In the genomic region with DNA sequence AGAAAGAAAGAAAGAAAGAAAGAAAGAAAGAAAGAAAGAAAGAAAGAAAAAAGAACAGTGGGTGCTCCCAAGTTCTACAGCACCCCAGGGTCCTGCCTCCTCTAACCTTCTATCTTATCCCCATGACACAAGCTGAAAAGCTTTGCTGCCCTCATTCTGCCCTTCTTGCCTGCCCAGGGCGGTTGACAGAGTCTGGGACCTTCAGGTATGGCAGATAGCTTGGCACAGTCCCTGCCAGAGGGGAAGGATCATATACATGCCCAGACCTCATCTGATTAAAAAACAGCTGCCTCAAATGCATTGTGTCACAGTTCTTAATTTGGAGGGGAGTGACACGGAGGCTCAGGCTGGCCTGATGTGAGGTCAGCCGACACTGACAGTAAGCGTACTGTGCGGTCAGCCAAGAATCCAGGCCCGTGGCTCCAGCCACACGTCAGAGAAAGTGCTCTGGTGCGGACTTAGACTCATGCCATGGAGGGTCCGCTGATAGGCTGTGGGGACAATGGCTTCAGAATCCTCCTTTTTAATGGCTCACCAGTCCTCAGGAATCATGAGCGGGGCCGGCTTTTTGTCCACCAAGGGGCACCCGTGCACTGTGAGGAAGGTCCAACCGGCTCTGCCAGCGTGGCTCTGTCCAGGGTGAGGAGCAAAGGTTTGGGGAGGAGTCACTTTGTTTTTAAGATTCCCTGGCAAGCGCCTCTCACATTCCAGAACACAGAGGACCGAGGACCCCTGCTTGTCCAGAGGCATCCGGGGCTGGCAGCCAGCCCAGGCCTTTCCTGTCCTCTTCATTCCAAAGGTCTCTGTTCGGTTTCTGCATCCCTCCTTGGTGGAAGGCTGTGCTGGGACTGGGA, we compare ENCODE assay signal across 9 mouse cellular contexts. TPM values are rescaled to one million over a fixed set of nuclear protein-coding genes. Genes with fewer than 3 reads are reported as not detected.
A peak's percentile ranks its signal among the peaks of the same experiment; 100 is the strongest.
DNase-seq lines count a peak whose midpoint lies in the region; ATAC-seq and TF ChIP-seq lines count a peak whose summit lies in the region.
"Had no signal": no experiment of that assay in that cellular context is flagged by ENCODE, and none has a peak within 500 bp of the region (broad histone marks: within the 10 kb centered on the region; RNA-seq: fewer than 3 reads in every experiment).

No protein-coding gene starts in this region.

- no peaks in the 10 kb centered on the region for H3K27me3 ChIP-seq in embryonic facial prominence, embryonic 11.5 days (ENCODE audit: control insufficient read depth, insufficient read depth, low read length)
- H3K27me3 ChIP-seq in heart, embryonic 10.5 days (ENCODE audit: insufficient read depth, poor library complexity, severe bottlenecking) = peaks cover 3% of the 10 kb centered on the region; the same call in 1 of the 2 replicates
- H3K27me3 ChIP-seq in liver, embryonic 14.5 days (ENCODE audit: control insufficient read depth, insufficient read depth, low read length) = no peaks in the 10 kb centered on the region
- 0 out of 2 replicates have a peak, but pooled peaks cover 4% of the 10 kb centered on the region for H3K27me3 ChIP-seq in neural tube, embryonic 12.5 days (replicated peaks)

- H3K4me2 ChIP-seq in embryonic facial prominence, embryonic 11.5 days (ENCODE audit: low read depth, low read length) = no peak overlapping the region
- H3K4me2 ChIP-seq in liver, embryonic 14.5 days (ENCODE audit: low read depth) = no peak overlapping the region
- H3K4me2 ChIP-seq in neural tube, embryonic 12.5 days (replicated peaks) = peak overlapping the region; percentile 39

- peak; percentile 64 for TF ChIP-seq CTCF in liver, embryonic 14.5 days (IDR thresholded peaks at IDR 0.05; ENCODE audit: low read depth)

- no peaks in the 10 kb centered on the region for H3K9me3 ChIP-seq in embryonic facial prominence, embryonic 11.5 days (replicated peaks; ENCODE audit: control insufficient read depth, low read length)
- no peaks in the 10 kb centered on the region for H3K9me3 ChIP-seq in heart, embryonic 10.5 days
- no peaks in the 10 kb centered on the region for H3K9me3 ChIP-seq in liver, embryonic 14.5 days (ENCODE audit: control insufficient read depth, low read length)
- H3K9me3 ChIP-seq in neural tube, embryonic 12.5 days = no peaks in the 10 kb centered on the region

- ATAC-seq in embryonic facial prominence, embryonic 11.5 days (replicated peaks; ENCODE audit: insufficient number of reproducible peaks, low FRiP score, low TSS enrichment, low read depth) = no peak
- ATAC-seq in liver, embryonic 14.5 days (ENCODE audit: insufficient read depth) = peak; percentile 41; the same call in 1 of the 2 replicates
- peak; percentile 44; the same call in 1 of the 2 replicates for ATAC-seq in neural tube, embryonic 12.5 days (ENCODE audit: low FRiP score, low read depth)

- no peak for TF ChIP-seq EP300 in liver, embryonic 14.5 days (IDR thresholded peaks at IDR 0.05; ENCODE audit: low read depth)

- no peaks in the 10 kb centered on the region for H3K36me3 ChIP-seq in embryonic facial prominence, embryonic 11.5 days (replicated peaks; ENCODE audit: control insufficient read depth, insufficient read depth, low read depth, low read length)
- no peaks in the 10 kb centered on the region for H3K36me3 ChIP-seq in heart, embryonic 10.5 days
- H3K36me3 ChIP-seq in liver, embryonic 14.5 days (replicated peaks; ENCODE audit: control insufficient read depth, insufficient read depth, low read depth) = no peaks in the 10 kb centered on the region
- no peaks in the 10 kb centered on the region for H3K36me3 ChIP-seq in neural tube, embryonic 12.5 days

- no peak overlapping the region for H3K27ac ChIP-seq in embryonic facial prominence, embryonic 11.5 days (replicated peaks; ENCODE audit: low read depth, low read length)
- H3K27ac ChIP-seq in heart, embryonic 10.5 days = peak overlapping the region; percentile 68; the same call in 1 of the 2 replicates
- H3K27ac ChIP-seq in liver, embryonic 14.5 days = no peak overlapping the region
- no peak overlapping the region for H3K27ac ChIP-seq in neural tube, embryonic 12.5 days

- H3K4me1 ChIP-seq in embryonic facial prominence, embryonic 11.5 days (ENCODE audit: control insufficient read depth, insufficient read depth, low read length) = no peaks in the 10 kb centered on the region
- H3K4me1 ChIP-seq in heart, embryonic 10.5 days = peaks cover 29% of the 10 kb centered on the region
- peaks cover 0 to 17% of the 10 kb centered on the region in 2 experiments; a peak in 1 of 4 replicates for H3K4me1 ChIP-seq in liver, embryonic 14.5 days (replicated peaks; ENCODE audit: control insufficient read depth in 2 of 2, insufficient read depth in 2 of 2, low read length in 1 of 2)
- H3K4me1 ChIP-seq in neural tube, embryonic 12.5 days = peaks cover 14% of the 10 kb centered on the region

- WGBS in embryonic facial prominence, embryonic 11.5 days = 18% methylated on average over 18 of the region's 18 CpGs
- 19% methylated on average over 18 of the region's 18 CpGs for WGBS in heart, embryonic 10.5 days
- WGBS in liver, embryonic 14.5 days (ENCODE audit: insufficient replicate concordance) = 35% methylated on average over 18 of the region's 18 CpGs
- WGBS in neural tube, embryonic 12.5 days = 18% methylated on average over 18 of the region's 18 CpGs

- H3K9ac ChIP-seq in embryonic facial prominence, embryonic 11.5 days (replicated peaks; ENCODE audit: low read length) = peak overlapping the region; percentile 22; the same call in 1 of the 2 replicates
- H3K9ac ChIP-seq in liver, embryonic 14.5 days (replicated peaks) = no peak overlapping the region
- H3K9ac ChIP-seq in neural tube, embryonic 12.5 days = 0 out of 2 replicates have a peak overlapping the region, but pooled peaks have one; percentile 21

- H3K4me3 ChIP-seq in embryonic facial prominence, embryonic 11.5 days (ENCODE audit: low read depth, low read length) = no peak overlapping the region
- peak overlapping the region; percentile 37; the same call in 1 of the 2 replicates for H3K4me3 ChIP-seq in heart, embryonic 10.5 days
- no peak overlapping the region for H3K4me3 ChIP-seq in liver, embryonic 14.5 days (ENCODE audit: insufficient read depth in 1 of 2, low read depth in 2 of 2, low read length in 2 of 2)
- no peak overlapping the region for H3K4me3 ChIP-seq in neural tube, embryonic 12.5 days
- H3K4me3 ChIP-seq: erythroblast, embryonic 14.5 days had no signal

- DNase-seq in frontal cortex, postnatal 10 days (ENCODE audit: low spot score in 2 of 2) = peak; percentile 21 to 49
- DNase-seq in frontal cortex, postnatal 14 days (ENCODE audit: low spot score in 2 of 2) = no peak
- DNase-seq in embryonic facial prominence, embryonic 11.5 days (ENCODE audit: low spot score) = peak; percentile 69
- DNase-seq in heart, embryonic 10.5 days (ENCODE audit: low spot score) = peak; percentile 93
- DNase-seq in kidney, adult 9 months = peak; percentile 96
- no peak for DNase-seq in liver, embryonic 14.5 days (ENCODE audit: low read depth in 3 of 3, low spot score in 3 of 3)
- DNase-seq in urinary bladder, postnatal 25 days (ENCODE audit: low spot score) = peak; percentile 67

RNA-seq across cellular contexts. Expression of a gene that starts 40.3 kb away (rescaled TPM):
- 1.1 and 1.2 TPM in 2 replicates for polyA plus RNA-seq in embryonic facial prominence, embryonic 11.5 days (2014; fragmentation: Nextera tagmentation; extraction: Ambion mirVana)
- polyA plus RNA-seq in heart, embryonic 10.5 days (2016; fragmentation: Nextera tagmentation; extraction: Ambion mirVana) = 0.16 and 0.31 TPM in 2 replicates
- 1.6 and 1.7 TPM in 2 replicates for polyA plus RNA-seq in liver, embryonic 14.5 days (2012; rRNA removed)
- 1.9 and 2.1 TPM in 2 replicates for polyA plus RNA-seq in liver, embryonic 14.5 days (2014; fragmentation: Nextera tagmentation; extraction: Ambion mirVana)
- 3.5 and 4.9 TPM in 2 replicates for polyA plus RNA-seq in neural tube, embryonic 12.5 days (2016; fragmentation: Nextera tagmentation; extraction: Ambion mirVana)
- polyA plus RNA-seq: erythroblast, embryonic 14.5 days had no signal

RNA-seq across cellular contexts. Expression of a gene that starts 53.7 kb away (rescaled TPM):
- polyA plus RNA-seq in embryonic facial prominence, embryonic 11.5 days (2014; fragmentation: Nextera tagmentation; extraction: Ambion mirVana) = 0.59 and 0.88 TPM in 2 replicates
- polyA plus RNA-seq in heart, embryonic 10.5 days (2016; fragmentation: Nextera tagmentation; extraction: Ambion mirVana) = 0.16 and 0.69 TPM in 2 replicates
- polyA plus RNA-seq in liver, embryonic 14.5 days (2012; rRNA removed) = 0.11 and 0.23 TPM in 2 replicates
- not detected in 2 replicates for polyA plus RNA-seq in liver, embryonic 14.5 days (2014; fragmentation: Nextera tagmentation; extraction: Ambion mirVana)
- polyA plus RNA-seq in neural tube, embryonic 12.5 days (2016; fragmentation: Nextera tagmentation; extraction: Ambion mirVana) = 2.1 and 2.9 TPM in 2 replicates
- polyA plus RNA-seq: erythroblast, embryonic 14.5 days had no signal

Comparison
In these comparisons a context has a peak if more than half of its experiments do, and no peak if none do; other contexts are left out.
1. DNase-seq: peak in frontal cortex, postnatal 10 days (2 of 2), embryonic facial prominence, embryonic 11.5 days (single experiment), heart, embryonic 10.5 days (single experiment), kidney, adult 9 months (single experiment) and urinary bladder, postnatal 25 days (single experiment); none in frontal cortex, postnatal 14 days (0 of 2) and liver, embryonic 14.5 days (0 of 3).